Mouse (Mus musculus) hindbrain, postnatal 0 days (tissue): ENCODE measurements around the gene Fam3b. TPM values are rescaled to one million over a fixed set of nuclear protein-coding genes. Genes with fewer than 3 reads are reported as not detected.
A peak's percentile ranks its signal among the peaks of the same experiment; 100 is the strongest.

Experiments used
- ATAC-seq: fragments of 200-750 bp; cut with Nextera tagmentation; 2 replicates; pipeline ENCODE4 v1.8.0; 2017; ENCODE audit warnings: mild to moderate bottlenecking, moderate TSS enrichment, moderate library complexity
- DNase-seq: peaks from one replicate; pipeline ENCODE4 v3.0.0-alpha.2; 2015; ENCODE audit warnings: low spot score
- H3K27ac ChIP-seq: fragments of 300-500 bp; sonication (generic); 2 replicates; pipeline ENCODE4 v1.5.1; 2014; ENCODE audit warnings: mild to moderate bottlenecking
- H3K27me3 ChIP-seq: fragments of 300-500 bp; sonication (generic); 2 replicates; pipeline ENCODE4 v1.6.1; 2014; ENCODE audit warnings: low read length, mixed read lengths; ENCODE audit not compliant: insufficient read depth
- H3K36me3 ChIP-seq: fragments of 300-500 bp; sonication (generic); 2 replicates; pipeline ENCODE4 v1.6.1; 2014; ENCODE audit warnings: low read length, mixed read lengths; ENCODE audit not compliant: insufficient read depth
- H3K4me1 ChIP-seq: fragments of 300-500 bp; sonication (generic); 2 replicates; pipeline ENCODE4 v1.6.1; 2014; ENCODE audit warnings: antibody characterized with exemption, low read length, mixed read lengths; ENCODE audit not compliant: insufficient read depth
- H3K4me2 ChIP-seq: fragments of 300-500 bp; sonication (generic); 2 replicates; pipeline ENCODE4 v1.6.1; 2014; ENCODE audit warnings: low read depth, mild to moderate bottlenecking, low read length, moderate library complexity, mixed read lengths
- H3K4me3 ChIP-seq: fragments of 300-500 bp; sonication (generic); 2 replicates; pipeline ENCODE4 v1.5.1; 2014; ENCODE audit warnings: low read length
- H3K9ac ChIP-seq: fragments of 300-500 bp; sonication (generic); replicated peaks from 2 replicates; pipeline ENCODE4 v1.6.1; 2014; ENCODE audit warnings: mild to moderate bottlenecking, low read length, moderate library complexity, mixed read lengths
- H3K9me3 ChIP-seq: fragments of 300-500 bp; sonication (generic); 2 replicates; pipeline ENCODE4 v1.6.1; 2016; ENCODE audit warnings: low read length, mixed read lengths
- CTCF ChIP-seq: IDR thresholded peaks from 2 replicates; pipeline ENCODE4 v1.5.1; 2016; ENCODE audit warnings: antibody characterized with exemption, control low read depth, low read depth
- WGBS: fragments of 180-500 bp; shearing (Covaris S2); extraction: QIAGEN DNeasy Blood & Tissue Kit; methylation state at CpG from one replicate; pipeline ENCODE4 v1.1.7; 2014; 5-methylcytosine and 5-hydroxymethylcytosine counted together
- polyA plus RNA-seq: library from polyadenylated mRNA; unstranded; fragments of >200 nt; fragmentation: Nextera tagmentation; extraction: Ambion mirVana; gene quantifications from 2 replicates; pipeline ENCODE4 v1.2.1, GENCODE M21; 2015
- total RNA-seq: library from RNA; depleted of rRNA; stranded (reverse); fragments of >200 nt; gene quantifications from 2 replicates; pipeline ENCODE4 v1.2.3, GENCODE M21; 2014

The Fam3b gene
- total and polyA plus RNA-seq, 2 experiments from 2014 or later = not detected

GRCm38 (mm10) chr16:97474671-97475070, 39.9 kb downstream of the Fam3b start:
- Histone ChIP-seq H3K9me3 (no peaks in the 10 kb centered on the region), H3K9ac (no peak overlapping the region), H3K4me1 (no peaks in the 10 kb centered on the region), H3K4me2 (no peak overlapping the region), H3K4me3 (no peak overlapping the region), H3K36me3 (no peaks in the 10 kb centered on the region), H3K27ac (no peak overlapping the region), H3K27me3 (no peaks in the 10 kb centered on the region)
- ATAC-seq (no peak), DNase-seq (no peak)
- TF ChIP-seq CTCF = no peak
- WGBS = 81% methylated on average over 2 of the region's 2 CpGs

DNA sequence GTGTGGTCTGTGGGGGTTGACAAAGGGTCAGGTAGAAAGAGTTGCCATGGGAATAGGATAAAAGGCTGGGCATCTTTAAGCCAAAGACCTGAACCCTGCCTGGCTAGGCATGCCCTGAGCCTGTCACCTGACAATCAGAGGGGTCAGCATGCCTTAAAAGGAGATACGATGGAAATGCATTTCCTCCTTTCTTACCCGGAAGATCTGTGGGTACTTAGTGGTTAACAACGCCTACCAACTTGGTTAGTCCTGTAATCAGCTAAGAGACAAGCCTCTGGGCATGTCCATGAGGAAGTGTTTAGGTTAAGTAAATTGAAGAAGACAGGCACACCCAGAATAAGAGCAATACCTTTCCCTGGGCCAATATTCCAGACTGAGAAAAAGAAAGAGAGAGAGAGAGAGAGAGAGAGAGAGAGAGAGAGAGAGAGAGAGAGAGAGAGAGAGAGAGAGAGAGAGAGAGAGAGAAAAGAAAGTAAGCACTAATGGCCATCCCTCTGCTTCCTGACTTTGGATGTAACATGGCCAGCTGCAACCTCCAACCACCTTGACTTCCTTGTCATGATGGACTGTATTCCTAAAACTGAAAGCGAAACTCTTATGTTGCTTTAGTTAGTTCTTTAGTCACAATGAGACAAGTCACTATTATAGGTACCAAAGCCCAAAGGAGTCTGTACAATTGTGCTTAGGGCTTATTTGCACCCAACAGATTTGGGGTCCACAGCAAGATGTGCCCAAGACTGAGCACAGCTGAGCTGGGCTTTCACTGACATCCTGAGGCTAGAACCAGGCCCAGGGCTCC, 46.4 kb downstream of the Fam3b start:
- Histone ChIP-seq H3K9ac (no peak overlapping the region), H3K27me3 (no peaks in the 10 kb centered on the region), H3K36me3 (no peaks in the 10 kb centered on the region), H3K4me2 (no peak overlapping the region), H3K9me3 (no peaks in the 10 kb centered on the region), H3K27ac (no peak overlapping the region), H3K4me3 (no peak overlapping the region), H3K4me1 (no peaks in the 10 kb centered on the region)
- ATAC-seq (no peak), DNase-seq (no peak)
- TF ChIP-seq CTCF = no peak
- WGBS = 74% methylated on average over 4 of the region's 4 CpGs

DNA sequence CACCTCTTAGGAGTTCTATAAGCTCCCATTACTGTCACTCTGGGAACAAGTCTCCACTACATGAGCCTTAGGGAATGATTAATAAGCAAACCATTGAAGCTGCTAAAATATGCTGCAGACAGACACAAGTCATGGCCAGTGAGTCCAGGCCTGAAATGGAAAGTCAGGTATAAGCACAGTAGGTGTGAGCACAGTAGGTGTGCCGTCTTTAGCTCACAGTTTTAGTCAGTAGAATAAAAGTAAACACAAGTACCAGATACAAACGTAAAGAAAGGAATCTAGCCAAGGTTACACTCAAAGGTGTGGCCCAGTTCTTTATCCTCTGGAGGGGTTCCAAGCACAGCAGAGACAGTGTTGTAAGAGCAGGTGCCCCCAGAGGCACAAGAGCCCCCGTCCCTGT, 47.1 kb downstream of the Fam3b start:
- Histone ChIP-seq H3K4me1 (no peaks in the 10 kb centered on the region), H3K27me3 (no peaks in the 10 kb centered on the region), H3K4me2 (no peak overlapping the region), H3K4me3 (no peak overlapping the region), H3K9me3 (no peaks in the 10 kb centered on the region), H3K9ac (no peak overlapping the region), H3K36me3 (no peaks in the 10 kb centered on the region), H3K27ac (no peak overlapping the region)
- no peak for DNase-seq
- TF ChIP-seq CTCF = no peak
- 77% methylated on average over 3 of the region's 3 CpGs for WGBS
- ATAC-seq = no peak

DNA sequence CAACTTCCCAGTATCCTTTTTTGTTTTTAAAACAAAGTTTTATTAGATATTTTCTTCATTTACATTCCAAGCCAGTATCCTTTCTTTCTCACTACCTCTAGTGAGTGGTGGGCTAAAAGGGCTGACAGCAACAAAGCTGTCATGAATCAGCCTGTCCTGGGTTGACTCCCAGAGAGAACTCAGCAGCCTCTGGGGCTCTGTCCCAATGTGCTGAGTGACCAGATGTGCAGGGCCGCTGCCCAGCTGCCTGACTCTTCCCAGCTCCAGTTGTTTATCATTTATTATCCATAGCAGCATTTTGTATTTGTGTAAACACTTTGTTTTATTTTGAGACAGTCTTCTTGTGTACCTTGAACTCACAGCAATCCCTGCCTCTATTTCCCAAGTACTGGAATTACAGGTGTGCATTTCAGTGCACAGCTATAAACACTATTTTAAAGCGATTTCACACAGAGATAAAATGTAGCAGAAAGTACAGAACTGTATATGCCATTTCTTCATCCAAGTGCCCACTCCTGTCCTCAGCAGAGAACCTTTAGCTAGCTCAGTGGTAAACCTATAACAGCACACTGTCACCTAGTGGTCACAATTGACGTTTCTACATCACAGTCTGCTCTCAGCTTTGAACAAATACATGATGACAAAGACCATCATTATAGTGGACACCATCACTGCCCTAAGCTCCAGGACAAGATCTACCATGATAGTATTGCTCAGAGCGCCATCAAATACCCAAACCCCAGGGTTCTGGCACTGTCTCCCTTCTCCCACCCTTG, 48.2 kb downstream of the Fam3b start:
- H3K9me3 ChIP-seq = no peaks in the 10 kb centered on the region
- H3K9ac ChIP-seq = no peak overlapping the region
- no peaks in the 10 kb centered on the region for H3K4me1 ChIP-seq
- no peak overlapping the region for H3K4me3 ChIP-seq
- H3K27ac ChIP-seq = no peak overlapping the region
- H3K27me3 ChIP-seq = no peaks in the 10 kb centered on the region
- H3K4me2 ChIP-seq = no peak overlapping the region
- H3K36me3 ChIP-seq = no peaks in the 10 kb centered on the region
- 63% methylated on average over 4 of the region's 4 CpGs for WGBS
- TF ChIP-seq CTCF = peak; percentile 78
- ATAC-seq (no peak), DNase-seq (peak; percentile 50)

- Histone ChIP-seq H3K9ac (no peak within 1 kb of the TSS), H3K27ac (no peak within 1 kb of the TSS), H3K36me3 (no peaks in the 10 kb centered on the region), H3K4me1 (no peaks in the 10 kb centered on the region), H3K9me3 (no peaks in the 10 kb centered on the region), H3K4me3 (no peak within 1 kb of the TSS), H3K27me3 (no peaks in the 10 kb centered on the region), H3K4me2 (no peak within 1 kb of the TSS)
- DNase-seq (peak; percentile 3), ATAC-seq (no peak)
- WGBS = 30% methylated on average over 4 of the region's 4 CpGs
- no peak for TF ChIP-seq CTCF
Observed at GRCm38 (mm10) chr16:97462481-97463181, 52.0 kb downstream of the Fam3b start, which contains the start of gene Mx1. Mx1 (minus strand) TSS chr16:97462907.

GRCm38 (mm10) chr16:97461271-97461670, 53.3 kb downstream of the Fam3b start:
- H3K4me1 ChIP-seq = no peaks in the 10 kb centered on the region
- H3K4me3 ChIP-seq = no peak overlapping the region
- no peaks in the 10 kb centered on the region for H3K27me3 ChIP-seq
- TF ChIP-seq CTCF = no peak
- H3K27ac ChIP-seq = no peak overlapping the region
- H3K9me3 ChIP-seq = no peaks in the 10 kb centered on the region
- DNase-seq (no peak), ATAC-seq (no peak)
- 79% methylated on average over 2 of the region's 2 CpGs for WGBS
- H3K36me3 ChIP-seq = no peaks in the 10 kb centered on the region
- H3K9ac ChIP-seq = no peak overlapping the region
- no peak overlapping the region for H3K4me2 ChIP-seq
